Mouse (Mus musculus) MEL (cell line): Measurements from ENCODE around the gene Macrod2. TPM values are rescaled to one million over a fixed set of nuclear protein-coding genes. Genes with fewer than 3 reads are reported as not detected.

Experiments
- DNase-seq: peaks from one replicate; pipeline ENCODE4 v3.0.0; 2011; ENCODE audit warnings: low read depth, low spot score
- H3K27ac ChIP-seq: 2 replicates; pipeline ENCODE4 v1.5.1; 2012; ENCODE audit warnings: low read depth, mild to moderate bottlenecking, control low read depth, low read length, moderate library complexity; ENCODE audit not compliant: control insufficient read depth
- H3K27me3 ChIP-seq, 2 experiments: fragments of 150-350 bp in 1 of 2; sonication (generic) in 1 of 2; 2 replicates each; pipeline ENCODE4 v1.6.1; 2012; ENCODE audit warnings: low read length in 2 of 2, mild to moderate bottlenecking in 2 of 2, improper control_type of control experiment in 1 of 2, moderate library complexity in 1 of 2; ENCODE audit not compliant: insufficient read depth in 2 of 2, control insufficient read depth in 1 of 2
- H3K36me3 ChIP-seq, 2 experiments: 2 replicates each; pipeline ENCODE4 v1.6.1; 2012 to 2014; ENCODE audit warnings: low read length in 2 of 2, improper control_type of control experiment in 1 of 2, inconsistent platforms in 1 of 2, mild to moderate bottlenecking in 1 of 2; ENCODE audit not compliant: insufficient read depth in 2 of 2, control insufficient read depth in 1 of 2
- H3K4me1 ChIP-seq, 2 experiments: fragments of 150-350 bp in 1 of 2; sonication (generic) in 1 of 2; 2 replicates each; pipeline ENCODE4 v1.6.1; 2012; ENCODE audit warnings: low read length in 2 of 2, improper control_type of control experiment in 1 of 2, mild to moderate bottlenecking in 1 of 2; ENCODE audit not compliant: insufficient read depth in 2 of 2, control insufficient read depth in 1 of 2
- H3K4me3 ChIP-seq, 2 experiments: fragments of 150-350 bp in 1 of 2; sonication (generic) in 1 of 2; 2 replicates each; pipeline ENCODE4 v1.5.1; 2012; ENCODE audit warnings: low read depth in 2 of 2, low read length in 2 of 2, mild to moderate bottlenecking in 2 of 2, moderate library complexity in 2 of 2, control low read depth in 1 of 2, improper control_type of control experiment in 1 of 2; ENCODE audit not compliant: control insufficient read depth in 1 of 2, insufficient read depth in 1 of 2
- H3K79me2 ChIP-seq: 2 replicates; pipeline ENCODE4 v1.6.1; 2012; ENCODE audit warnings: mild to moderate bottlenecking, low read length, moderate library complexity; ENCODE audit not compliant: control insufficient read depth, poor library complexity, insufficient read depth
- H3K9ac ChIP-seq: 2 replicates; pipeline ENCODE4 v1.6.1; 2012; ENCODE audit warnings: low read depth, mild to moderate bottlenecking, control low read depth, low read length, moderate library complexity; ENCODE audit not compliant: control insufficient read depth, poor library complexity, severe bottlenecking
- H3K9me3 ChIP-seq: fragments of 150-350 bp; sonication (generic); replicated peaks from 2 replicates; pipeline ENCODE4 v1.6.1; 2012; ENCODE audit warnings: mild to moderate bottlenecking, low read length, improper control_type of control experiment, moderate library complexity; ENCODE audit not compliant: insufficient read depth
- BHLHE40 ChIP-seq: IDR thresholded peaks from 2 replicates; pipeline ENCODE4 v1.6.1; 2012; ENCODE audit warnings: low read depth, mild to moderate bottlenecking, inconsistent platforms, low read length, improper control_type of control experiment, borderline replicate concordance
- CHD1 ChIP-seq: IDR thresholded peaks from 2 replicates; pipeline ENCODE4 v1.6.1; 2012; ENCODE audit warnings: low read depth, mild to moderate bottlenecking, inconsistent platforms, low read length, improper control_type of control experiment
- CTCF ChIP-seq, 3 experiments: IDR thresholded peaks in 2 of 3; conservative IDR thresholded peaks in 1 of 3; 2 replicates each; pipeline ENCODE4 v1.5.1; 2011 to 2012; ENCODE audit warnings: low read length in 3 of 3, low read depth in 2 of 3, mild to moderate bottlenecking in 2 of 3, improper control_type of control experiment in 1 of 3, inconsistent platforms in 1 of 3, mixed read lengths in 1 of 3, moderate library complexity in 1 of 3; ENCODE audit not compliant: control insufficient read depth in 1 of 3, insufficient read depth in 1 of 3, poor library complexity in 1 of 3, severe bottlenecking in 1 of 3
- ELF1 ChIP-seq: IDR thresholded peaks from 2 replicates; pipeline ENCODE4 v1.6.1; 2014; ENCODE audit warnings: low read depth, mild to moderate bottlenecking, inconsistent platforms, low read length, improper control_type of control experiment, moderate library complexity
- EP300 ChIP-seq, 2 experiments: IDR thresholded peaks; 2 replicates each; pipeline ENCODE4 v1.6.1; 2011; ENCODE audit warnings: improper control_type of control experiment in 2 of 2, low read length in 2 of 2, low read depth in 1 of 2, mild to moderate bottlenecking in 1 of 2
- ETS1 ChIP-seq: IDR thresholded peaks from 2 replicates; pipeline ENCODE4 v1.6.1; 2012; ENCODE audit warnings: low read depth, mild to moderate bottlenecking, inconsistent platforms, low read length, improper control_type of control experiment, moderate library complexity
- GABPA ChIP-seq: IDR thresholded peaks from 2 replicates; pipeline ENCODE4 v1.6.1; 2012; ENCODE audit warnings: low read depth, mild to moderate bottlenecking, inconsistent platforms, low read length, improper control_type of control experiment, moderate library complexity
- GATA1 ChIP-seq: IDR thresholded peaks from 2 replicates; pipeline ENCODE4 v1.6.1; 2011; ENCODE audit warnings: low read depth, low read length, improper control_type of control experiment
- KAT2A ChIP-seq: conservative IDR thresholded peaks from 2 replicates; pipeline ENCODE4 v1.6.1; 2012; ENCODE audit warnings: low read depth, low read length, improper control_type of control experiment, inconsistent platforms
- MAX ChIP-seq: IDR thresholded peaks from 2 replicates; pipeline ENCODE4 v1.6.1; 2011; ENCODE audit warnings: low read length, improper control_type of control experiment
- MAZ ChIP-seq: IDR thresholded peaks from 2 replicates; pipeline ENCODE4 v1.6.1; 2012; ENCODE audit warnings: low read depth, mild to moderate bottlenecking, inconsistent platforms, low read length, improper control_type of control experiment
- MEF2A ChIP-seq: IDR thresholded peaks from 2 replicates; pipeline ENCODE4 v1.6.1; 2014; ENCODE audit warnings: low read depth, mild to moderate bottlenecking, inconsistent platforms, low read length, improper control_type of control experiment; ENCODE audit not compliant: poor library complexity, insufficient replicate concordance, severe bottlenecking; ENCODE audit errors: extremely low read depth
- MXI1 ChIP-seq: IDR thresholded peaks from 2 replicates; pipeline ENCODE4 v1.6.1; 2011; ENCODE audit warnings: mild to moderate bottlenecking, low read depth, low read length, improper control_type of control experiment
- MYB ChIP-seq: IDR thresholded peaks from 2 replicates; pipeline ENCODE4 v1.6.1; 2011; ENCODE audit warnings: mild to moderate bottlenecking, low read depth, low read length, improper control_type of control experiment
- MYC ChIP-seq: IDR thresholded peaks from 2 replicates; pipeline ENCODE4 v1.6.1; 2011; ENCODE audit warnings: low read depth, mild to moderate bottlenecking, low read length, improper control_type of control experiment, moderate library complexity
- NELFE ChIP-seq: IDR thresholded peaks from 2 replicates; pipeline ENCODE4 v1.6.1; 2011; ENCODE audit warnings: low read depth, low read length, improper control_type of control experiment
- POLR2A ChIP-seq, 2 experiments: IDR thresholded peaks; 2 replicates each; pipeline ENCODE4 v1.6.1; 2011 to 2012; ENCODE audit warnings: low read length in 2 of 2, mild to moderate bottlenecking in 2 of 2, control low read depth in 1 of 2, improper control_type of control experiment in 1 of 2, low read depth in 1 of 2, moderate library complexity in 1 of 2; ENCODE audit not compliant: control insufficient read depth in 1 of 2, insufficient read depth in 1 of 2, poor library complexity in 1 of 2
- POLR2AphosphoS2 ChIP-seq: IDR thresholded peaks from 2 replicates; pipeline ENCODE4 v1.6.1; 2011; ENCODE audit warnings: low read length, improper control_type of control experiment
- RAD21 ChIP-seq: IDR thresholded peaks from 2 replicates; pipeline ENCODE4 v1.6.1; 2011; ENCODE audit warnings: mild to moderate bottlenecking, low read depth, low read length, improper control_type of control experiment
- RCOR1 ChIP-seq: IDR thresholded peaks from 2 replicates; pipeline ENCODE4 v1.6.1; 2012; ENCODE audit warnings: low read depth, mild to moderate bottlenecking, inconsistent platforms, low read length, improper control_type of control experiment
- SIN3A ChIP-seq: IDR thresholded peaks from 2 replicates; pipeline ENCODE4 v1.6.1; 2012; ENCODE audit warnings: low read length, improper control_type of control experiment, inconsistent platforms
- SMC3 ChIP-seq: IDR thresholded peaks from 2 replicates; pipeline ENCODE4 v1.6.1; 2011; ENCODE audit warnings: low read depth, low read length, improper control_type of control experiment
- TBP ChIP-seq: IDR thresholded peaks from 2 replicates; pipeline ENCODE4 v1.8.0; 2011; ENCODE audit warnings: low read depth, low read length, improper control_type of control experiment
- TCF12 ChIP-seq: IDR thresholded peaks from 2 replicates; pipeline ENCODE4 v1.6.1; 2014; ENCODE audit warnings: low read depth, mild to moderate bottlenecking, inconsistent platforms, low read length, improper control_type of control experiment, moderate library complexity
- UBTF ChIP-seq: IDR thresholded peaks from 2 replicates; pipeline ENCODE4 v1.6.1; 2012; ENCODE audit warnings: low read depth, mild to moderate bottlenecking, inconsistent platforms, low read length, improper control_type of control experiment, moderate library complexity, borderline replicate concordance; ENCODE audit not compliant: insufficient read depth
- USF2 ChIP-seq, 2 experiments: IDR thresholded peaks; 2 replicates each; pipeline ENCODE4 v1.6.1; 2011 to 2012; ENCODE audit warnings: improper control_type of control experiment in 2 of 2, low read length in 2 of 2, borderline replicate concordance in 1 of 2, inconsistent platforms in 1 of 2, low read depth in 1 of 2, mild to moderate bottlenecking in 1 of 2; ENCODE audit not compliant: insufficient read depth in 1 of 2
- ZC3H11A ChIP-seq: IDR thresholded peaks from 2 replicates; pipeline ENCODE4 v1.6.1; 2012; ENCODE audit warnings: low read depth, mild to moderate bottlenecking, inconsistent platforms, low read length, improper control_type of control experiment
- ZKSCAN1 ChIP-seq: IDR thresholded peaks from 2 replicates; pipeline ENCODE4 v1.6.1; 2012; ENCODE audit warnings: low read depth, mild to moderate bottlenecking, inconsistent platforms, low read length, improper control_type of control experiment, moderate library complexity
- ZMIZ1 ChIP-seq: IDR thresholded peaks from 2 replicates; pipeline ENCODE4 v1.6.1; 2012; ENCODE audit warnings: low read depth, mild to moderate bottlenecking, inconsistent platforms, low read length, improper control_type of control experiment, moderate library complexity
- ZNF384 ChIP-seq: IDR thresholded peaks from 2 replicates; pipeline ENCODE4 v1.6.1; 2012; ENCODE audit warnings: low read depth, mild to moderate bottlenecking, inconsistent platforms, low read length, improper control_type of control experiment
- polyA plus RNA-seq, 2 experiments: library from polyadenylated mRNA; stranded (reverse) in 1 of 2; unstranded in 1 of 2; fragments of >175 nt in 1 of 2; fragments of >200 nt in 1 of 2; gene quantifications; 2 replicates each; pipeline versions ENCODE4 v1.2.1 to v1.2.4; 2012; ENCODE audit warnings: low replicate concordance in 2 of 2, low read depth in 1 of 2; ENCODE audit not compliant: insufficient read length in 2 of 2, insufficient read depth in 1 of 2, missing spikeins in 1 of 2
- total RNA-seq: library from RNA; depleted of rRNA; stranded (reverse); fragments of 300-350 nt; gene quantifications from 2 replicates; pipeline ENCODE4 v1.2.3, GENCODE M21; 2012

The Macrod2 gene
- total and polyA plus RNA-seq, 3 experiments, result not detected

DNA sequence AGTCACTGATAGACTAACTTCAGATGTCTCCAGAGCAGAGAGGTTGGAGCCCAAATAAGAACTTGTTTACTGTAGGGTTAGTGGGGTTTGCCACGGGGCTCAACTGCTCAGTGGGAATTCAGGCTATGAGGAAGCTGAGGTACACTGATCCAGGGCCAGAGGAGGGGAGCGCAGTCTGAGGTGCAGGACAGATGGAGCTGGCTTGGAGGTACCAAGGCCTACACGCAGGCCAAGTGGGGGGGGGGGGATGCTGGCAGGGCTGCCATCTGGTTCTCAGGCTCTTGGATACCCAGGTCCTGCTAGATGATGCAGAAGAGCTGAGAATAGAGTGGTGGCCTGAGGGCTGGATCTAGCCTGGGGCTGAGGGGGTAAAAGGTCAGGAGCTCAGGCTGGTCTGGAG is 1931.6 kb downstream of the Macrod2 start:
- TF ChIP-seq CHD1 (no peak), MEF2A (no peak), RAD21 (no peak), ETS1 (no peak), MYB (no peak), POLR2AphosphoS2 (no peak), BHLHE40 (no peak), ELF1 (no peak), TCF12 (no peak), CTCF (IDR thresholded peaks at IDR 0.05 in 2 of 3, conservative IDR thresholded peaks at IDR 0.05 in 1 of 3; ENCODE audit: control insufficient read depth in 1 of 3, insufficient read depth in 1 of 3, low read depth in 2 of 3, low read length in 3 of 3, poor library complexity in 1 of 3, severe bottlenecking in 1 of 3) (no peak), KAT2A (no peak), ZC3H11A (no peak), GABPA (no peak), POLR2A (IDR thresholded peaks at IDR 0.05; ENCODE audit: control insufficient read depth in 1 of 2, insufficient read depth in 1 of 2, low read depth in 1 of 2, low read length in 2 of 2, poor library complexity in 1 of 2) (no peak), UBTF (no peak), ZNF384 (no peak), USF2 (IDR thresholded peaks at IDR 0.05; ENCODE audit: borderline replicate concordance in 1 of 2, insufficient read depth in 1 of 2, low read depth in 1 of 2, low read length in 2 of 2) (no peak), MXI1 (no peak), RCOR1 (no peak)
- Histone ChIP-seq H3K9ac (no peak overlapping the region), H3K9me3 (no peaks in the 10 kb centered on the region), H3K4me1 (no peaks in the 10 kb centered on the region), H3K27me3 (no peaks in the 10 kb centered on the region; a peak in 1 of 4 replicates), H3K36me3 (no peaks in the 10 kb centered on the region), H3K79me2 (no peaks in the 10 kb centered on the region), H3K4me3 (no peak overlapping the region), H3K27ac (no peak overlapping the region)
- DNase-seq, result no peak

- Histone ChIP-seq H3K79me2 (no peaks in the 10 kb centered on the region), H3K27me3 (no peaks in the 10 kb centered on the region), H3K4me3 (no peak overlapping the region), H3K4me1 (no peaks in the 10 kb centered on the region), H3K36me3 (no peaks in the 10 kb centered on the region), H3K9ac (no peak overlapping the region), H3K27ac (no peak overlapping the region), H3K9me3 (no peaks in the 10 kb centered on the region)
- no peak for TF ChIP-seq ZMIZ1
- TF ChIP-seq ELF1, result no peak
- TF ChIP-seq MYC, result no peak
- no peak for TF ChIP-seq UBTF
- TF ChIP-seq NELFE, result no peak
- TF ChIP-seq TCF12, result no peak
- TF ChIP-seq TBP, result no peak
- no peak for TF ChIP-seq SIN3A
- no peak for TF ChIP-seq RCOR1
- no peak for TF ChIP-seq BHLHE40
- TF ChIP-seq MYB, result no peak
- TF ChIP-seq EP300 (IDR thresholded peaks at IDR 0.05; ENCODE audit: low read depth in 1 of 2, low read length in 2 of 2), result no peak
- TF ChIP-seq GATA1, result no peak
- TF ChIP-seq ZNF384, result no peak
- no peak for TF ChIP-seq MAX
- no peak for TF ChIP-seq SMC3
- no peak for TF ChIP-seq MAZ
- no peak for TF ChIP-seq ZC3H11A
- TF ChIP-seq ZKSCAN1, result no peak
- no peak for TF ChIP-seq RAD21
- no peak for DNase-seq
Measured at GRCm38 (mm10) chr2:142329761-142330160, 1934.7 kb downstream of the Macrod2 start.
